Mouse (Mus musculus): Measurements from ENCODE around the gene Mybpc1.
A peak's percentile ranks its signal among the peaks of the same experiment; 100 is the strongest.
"Not testable (repeated sequence)": the region's sequence is repeated elsewhere in the genome, so short reads cannot be mapped to it uniquely, and the experiment has no call there.

Gene Mybpc1

DNA sequence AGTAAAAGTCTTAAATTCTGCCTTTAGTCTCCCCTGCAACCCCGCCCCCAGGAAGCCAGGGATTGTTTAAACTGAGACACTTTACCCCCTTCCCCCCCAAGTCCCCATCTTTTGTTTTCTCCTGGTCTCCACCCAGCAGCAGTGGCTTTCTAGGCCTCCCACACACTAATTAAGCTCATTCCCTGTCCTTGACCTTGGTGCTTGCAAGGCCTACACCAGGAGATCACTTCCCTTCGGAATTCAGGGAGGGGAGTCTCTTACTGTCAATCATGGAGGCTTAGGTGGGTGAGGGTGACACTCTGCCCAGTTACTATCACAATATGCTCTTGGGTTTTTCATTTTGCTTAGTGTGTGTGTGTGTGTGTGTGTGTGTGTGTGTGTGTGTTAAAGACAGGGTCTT is 57.3 kb downstream of the Mybpc1 start:
- no peak for DNase-seq

DNA sequence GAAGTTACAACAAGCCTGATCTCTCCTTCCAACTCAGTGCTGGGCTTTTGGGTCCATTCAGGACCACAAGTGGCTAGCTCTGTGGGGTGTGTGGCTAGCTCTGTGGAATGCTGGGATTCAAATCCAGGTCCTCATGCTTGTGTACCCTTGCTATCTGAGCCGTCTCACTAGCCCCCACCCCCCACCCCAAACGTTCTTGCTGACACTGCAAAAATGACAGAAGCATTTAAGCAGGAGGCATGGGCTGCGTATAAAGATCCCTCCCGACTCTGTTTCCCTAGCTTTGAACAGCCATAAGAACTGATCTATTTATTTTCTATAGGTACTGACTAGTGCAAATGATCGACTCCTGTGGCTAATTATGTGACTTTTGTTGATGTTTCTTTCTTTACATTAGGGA is 74.3 kb downstream of the Mybpc1 start:
- no peak for DNase-seq

DNA sequence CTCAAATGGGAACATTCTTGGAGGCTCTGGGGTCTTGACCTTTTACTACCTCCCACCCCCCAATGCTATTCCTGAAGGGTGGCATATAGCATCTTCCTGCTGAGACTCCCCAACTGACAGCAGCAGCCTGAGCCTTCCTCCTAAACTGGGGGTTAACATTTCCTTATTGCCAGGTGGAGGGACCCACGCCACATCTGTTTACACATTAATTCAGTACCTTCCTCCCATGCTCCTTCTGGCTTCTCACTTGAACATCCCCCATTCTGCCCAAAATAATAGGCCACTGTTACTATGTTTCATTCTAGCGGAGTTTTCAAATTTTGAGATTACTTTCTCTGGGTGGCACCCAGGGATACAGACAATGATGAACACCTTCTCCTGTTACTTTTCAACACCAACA is 80.9 kb downstream of the Mybpc1 start:
- DNase-seq, result no peak

DNA sequence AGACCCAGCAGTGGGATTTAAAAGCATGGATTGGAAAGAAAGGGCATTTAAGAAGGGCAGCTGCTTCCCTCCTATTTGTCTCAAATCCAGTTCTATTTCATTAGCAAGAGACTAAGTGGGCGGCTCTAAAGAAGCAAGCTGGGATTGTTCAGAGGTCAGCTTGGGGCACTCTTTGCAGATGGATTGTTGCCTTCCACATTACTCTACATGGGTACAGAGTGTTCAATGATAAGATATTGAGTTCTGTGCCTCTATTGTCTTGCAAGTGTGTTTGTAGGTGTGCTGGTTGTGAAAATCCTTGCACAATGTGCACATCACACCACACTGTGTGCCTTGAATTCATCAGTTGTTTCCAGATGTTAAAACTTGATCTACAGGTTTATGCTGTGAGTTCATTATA is 81.7 kb downstream of the Mybpc1 start:
- DNase-seq, result no peak

DNA sequence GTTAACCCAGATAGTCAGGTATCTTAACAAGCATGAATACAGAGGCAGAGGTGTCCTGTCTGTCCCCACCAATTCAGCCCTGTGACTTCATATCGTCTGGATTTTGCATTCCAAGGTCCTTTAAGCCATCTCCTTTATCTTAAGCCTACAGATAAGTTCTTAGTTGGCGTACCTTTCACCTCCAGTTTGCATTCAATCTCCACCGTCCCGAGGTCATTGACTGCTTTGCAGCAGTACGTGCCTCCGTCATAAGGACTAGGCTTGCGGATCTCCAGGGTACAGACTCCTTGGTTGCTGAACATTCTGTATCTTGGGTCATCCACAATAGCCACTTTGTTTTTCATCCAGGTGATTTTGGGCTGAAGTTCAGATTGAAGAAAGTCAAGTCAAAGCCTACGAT is 82.2 kb downstream of the Mybpc1 start:
- no peak for DNase-seq

DNA sequence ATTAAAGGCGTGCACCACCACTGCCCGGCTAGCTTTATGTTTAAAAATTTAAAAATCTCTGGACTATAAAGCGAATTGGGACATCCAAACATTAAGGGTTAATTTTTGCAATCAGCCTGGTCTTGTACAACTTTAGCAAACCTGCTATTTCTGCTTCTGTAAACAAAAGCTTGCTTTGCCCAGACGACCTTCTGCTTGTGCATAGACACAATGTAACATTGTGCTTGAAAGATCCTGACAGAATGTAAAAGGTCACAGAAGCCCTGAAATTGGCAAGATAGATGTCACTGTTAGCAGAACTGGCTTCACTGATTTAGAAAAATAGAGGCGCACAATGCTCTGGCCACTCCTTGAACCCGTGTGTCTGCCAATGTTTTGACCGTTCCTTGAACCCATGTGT is 89.9 kb downstream of the Mybpc1 start:
- not testable (repeated sequence) for DNase-seq

DNA sequence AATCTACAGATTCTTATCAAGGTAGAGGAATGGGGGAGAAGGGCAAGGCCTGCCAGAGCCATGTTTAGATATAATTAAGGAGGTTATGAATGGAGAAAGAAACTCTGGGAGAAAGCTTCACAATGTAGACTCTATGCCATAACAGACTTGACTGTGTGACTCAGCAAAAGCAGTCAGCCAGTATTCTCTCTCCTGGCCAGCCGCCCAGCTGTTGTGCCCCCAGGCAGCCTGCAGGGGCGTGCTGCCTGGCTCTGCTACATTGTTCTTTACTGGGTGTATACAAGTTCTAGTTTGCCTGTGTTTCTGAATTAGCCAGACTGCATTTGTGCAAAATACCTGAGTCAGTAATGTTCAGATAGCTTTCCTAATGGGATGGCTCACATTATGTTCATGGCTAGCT is 90.5 kb downstream of the Mybpc1 start:
- peak; percentile 77 for DNase-seq

DNA sequence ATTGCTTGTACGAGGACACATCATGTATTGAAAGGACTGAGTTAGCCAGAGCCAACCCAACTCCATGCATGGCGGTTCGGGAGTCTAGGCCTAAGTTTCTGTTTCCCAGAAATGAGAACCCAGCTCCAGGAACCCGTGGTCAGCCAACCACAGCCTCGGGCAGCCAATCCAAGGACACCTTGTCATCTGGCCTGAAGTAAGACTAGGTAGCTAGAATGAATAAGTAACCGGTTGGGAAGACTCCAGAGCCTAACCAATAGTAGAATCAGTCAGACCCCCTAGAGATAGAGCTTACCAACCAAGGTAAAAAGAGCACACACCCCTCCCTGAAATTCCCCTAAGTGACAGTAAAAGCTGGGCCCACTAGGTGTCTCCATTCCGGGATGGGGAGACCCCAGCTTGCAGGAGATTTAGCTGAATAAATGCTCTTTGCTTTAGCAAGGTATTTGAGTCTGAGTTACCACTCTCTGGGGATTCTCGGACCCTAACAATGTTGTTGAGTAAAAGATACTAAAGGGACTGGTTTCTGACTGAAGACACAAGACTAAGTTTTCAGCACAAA is 91.3 kb downstream of the Mybpc1 start:
- peak; percentile 28 for DNase-seq

DNA sequence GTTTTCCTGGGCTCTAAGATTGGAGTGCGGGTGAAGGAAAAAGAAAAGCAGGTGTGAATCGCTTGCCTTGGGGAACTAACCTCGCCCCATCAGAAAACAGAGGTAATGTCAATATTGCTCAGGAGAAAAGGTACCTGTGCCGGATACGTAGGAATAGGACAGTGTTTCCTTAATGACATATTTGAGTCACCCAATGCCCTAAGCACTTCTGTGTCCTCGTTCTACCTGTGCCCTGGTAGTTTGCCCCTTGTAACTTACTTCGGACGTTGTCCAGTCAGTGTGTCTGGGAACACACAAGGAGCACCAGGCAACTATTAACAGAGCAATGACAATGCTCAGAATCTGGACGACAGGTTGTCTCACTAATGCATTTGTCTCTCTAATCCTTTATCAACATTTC is 93.6 kb downstream of the Mybpc1 start:
- DNase-seq, result no peak

DNA sequence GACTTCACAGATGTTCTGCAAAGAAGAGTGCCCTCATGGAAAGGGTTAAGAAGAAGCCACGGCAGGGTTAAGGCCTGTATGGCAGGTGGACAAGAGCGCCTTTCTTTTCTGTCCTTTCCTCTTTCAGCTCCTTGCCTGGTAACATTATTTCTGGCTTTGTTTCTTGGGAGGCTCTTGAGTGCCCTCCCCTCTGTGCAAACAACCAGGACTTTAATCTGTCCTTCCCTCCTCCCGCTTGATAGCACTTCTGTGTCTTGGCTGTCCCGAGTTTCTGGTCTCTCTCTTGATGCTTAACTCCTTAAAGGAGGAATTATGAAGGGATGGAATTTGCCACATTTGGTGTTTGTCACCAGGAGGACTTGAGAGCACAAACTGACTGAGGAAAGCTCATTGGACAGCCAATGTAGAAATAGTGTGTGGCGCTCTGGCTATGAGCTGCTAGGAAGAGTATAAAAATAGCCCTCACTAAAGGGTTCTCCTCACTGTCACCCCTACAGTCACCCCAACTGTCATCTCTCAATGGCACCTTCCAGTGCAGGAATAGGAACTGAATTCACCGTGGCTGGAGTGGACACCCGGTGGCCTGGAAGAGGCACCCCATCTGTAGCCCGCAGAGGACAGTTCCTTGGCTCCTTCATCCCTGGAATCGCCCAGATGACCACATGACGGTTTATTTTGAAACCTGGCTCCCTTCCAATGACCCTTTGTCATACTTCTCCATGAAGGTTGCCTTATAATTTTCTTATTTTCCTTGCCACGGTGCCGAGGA is 94.3 kb downstream of the Mybpc1 start:
- peak; percentile 74 for DNase-seq

DNA sequence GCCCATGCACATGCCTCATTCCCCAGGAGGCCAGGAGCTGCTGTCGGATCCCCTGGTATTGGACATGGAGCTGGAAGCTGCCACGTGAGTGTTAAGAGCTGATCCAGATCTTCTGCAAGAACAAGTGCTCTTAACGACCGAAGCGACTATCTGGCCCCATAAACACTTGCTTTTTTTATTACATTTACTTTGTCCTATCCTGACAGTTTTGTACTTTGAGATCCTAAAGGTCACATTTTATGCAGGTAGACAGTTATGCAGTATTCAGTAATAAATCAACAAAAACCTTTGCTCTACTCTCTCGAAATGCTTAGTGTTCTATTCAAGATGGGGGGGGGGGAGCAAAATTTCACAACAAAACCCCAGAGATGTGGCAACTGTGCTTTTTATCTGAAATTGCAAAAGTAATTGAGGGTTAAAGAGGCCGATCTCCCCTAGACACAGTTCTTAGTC is 97.2 kb downstream of the Mybpc1 start:
- DNase-seq, result no peak

DNA sequence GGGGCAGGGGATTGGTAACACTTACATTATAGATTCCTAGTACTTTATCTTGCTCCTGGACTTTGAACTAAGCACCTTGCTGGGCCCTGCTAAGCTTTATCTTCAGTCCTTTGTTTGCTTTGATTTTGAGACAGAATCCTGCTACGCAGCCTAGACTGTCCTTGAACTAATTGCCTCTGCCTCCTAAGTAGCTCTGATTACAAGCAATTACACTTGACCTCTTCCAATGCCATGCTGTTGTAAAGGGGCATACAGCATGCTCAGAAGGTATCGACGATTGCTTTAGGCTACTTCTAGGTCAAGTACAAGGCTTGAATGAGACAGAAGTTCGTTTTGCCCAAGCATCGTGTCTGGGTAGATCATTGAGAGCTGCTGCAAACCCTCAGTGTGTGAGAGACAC is 99.7 kb downstream of the Mybpc1 start:
- no peak for DNase-seq

DNA sequence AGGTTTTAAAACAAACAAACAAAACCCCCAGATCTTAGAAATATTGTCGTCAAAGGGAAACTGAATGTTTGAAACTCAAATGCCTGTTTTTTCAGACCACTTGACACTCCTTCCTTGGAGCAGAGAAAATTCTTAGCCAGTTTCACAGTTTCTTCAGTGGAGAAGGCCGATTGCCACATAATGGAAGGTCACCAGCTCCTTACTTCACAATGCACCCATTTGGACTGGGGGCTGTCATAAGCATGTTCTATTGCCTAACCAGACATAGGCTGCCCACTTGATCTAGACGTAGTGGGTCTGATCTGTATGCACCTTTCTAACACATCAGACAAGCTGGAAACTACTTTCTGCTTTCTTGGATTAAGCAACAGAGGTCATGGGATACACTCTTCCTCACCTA is 100.5 kb downstream of the Mybpc1 start:
- DNase-seq, result peak; percentile 68

DNA sequence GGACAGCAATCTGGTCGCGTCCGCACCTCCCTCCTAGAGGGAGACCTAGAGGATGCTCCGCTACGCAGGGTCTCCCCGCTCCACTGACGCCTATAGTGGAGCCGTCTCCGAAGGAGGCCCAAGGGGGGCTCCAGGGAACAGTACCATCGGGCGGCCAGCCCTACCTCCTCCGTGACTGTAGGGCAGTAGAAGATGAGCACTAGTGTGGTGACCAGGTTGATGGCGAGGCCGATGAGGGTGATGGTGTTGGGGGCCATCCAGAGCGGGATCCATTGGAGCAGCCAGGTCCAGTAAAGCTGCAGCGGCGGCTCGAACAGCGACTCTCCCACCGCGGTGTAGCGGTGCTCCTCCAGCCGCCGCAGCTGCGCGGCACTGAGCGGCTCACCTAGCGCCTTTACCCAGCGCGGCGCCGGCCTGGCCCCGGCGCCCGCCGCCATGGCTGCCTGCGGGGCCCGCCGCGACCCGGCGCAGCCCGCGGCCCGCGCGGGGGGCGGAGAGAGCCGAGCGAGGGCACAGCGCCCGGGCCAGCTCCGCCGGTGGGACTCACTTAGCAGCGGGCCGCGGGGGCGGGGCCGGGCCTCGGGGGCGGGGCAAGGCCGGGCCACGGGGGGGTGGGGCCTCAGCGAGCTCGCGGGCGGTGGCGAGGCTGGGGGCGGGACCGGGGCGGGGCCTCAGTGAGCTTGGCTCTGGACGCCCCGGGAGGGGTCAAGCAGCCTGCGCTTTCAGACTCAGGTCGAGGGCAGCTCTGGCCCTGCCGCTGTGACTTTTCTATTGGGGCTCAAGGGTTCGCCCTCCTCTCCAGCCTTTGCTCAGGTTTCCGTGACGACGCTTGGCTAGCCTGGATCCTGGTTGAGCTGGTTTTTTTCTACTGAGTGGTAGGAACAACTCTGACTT is 101.3 kb downstream of the Mybpc1 start, which contains the start of gene Chpt1:
TSS of gene Chpt1 (minus strand) at position 653 of the 894 bp plus-strand sequence.
- peak; percentile 90 for DNase-seq

DNA sequence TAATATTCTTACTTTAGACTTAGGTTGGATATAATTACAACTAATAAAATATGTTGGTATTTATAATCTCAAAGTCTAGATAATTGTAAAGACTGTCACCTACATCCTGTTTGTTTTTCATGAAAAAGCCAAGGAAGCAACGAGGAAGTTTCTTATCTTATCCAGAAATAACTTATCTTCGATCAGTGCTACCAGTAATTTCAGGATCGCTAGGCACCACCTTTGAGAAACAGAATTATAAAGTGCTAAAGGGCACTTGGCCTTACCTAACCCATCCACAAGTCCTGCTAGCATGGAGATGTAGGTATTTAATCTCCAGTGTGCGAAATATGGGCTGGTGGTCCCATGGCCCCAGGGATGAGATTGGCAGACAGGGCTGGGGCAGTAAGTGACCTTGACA is 102.0 kb downstream of the Mybpc1 start:
- no peak for DNase-seq

DNA sequence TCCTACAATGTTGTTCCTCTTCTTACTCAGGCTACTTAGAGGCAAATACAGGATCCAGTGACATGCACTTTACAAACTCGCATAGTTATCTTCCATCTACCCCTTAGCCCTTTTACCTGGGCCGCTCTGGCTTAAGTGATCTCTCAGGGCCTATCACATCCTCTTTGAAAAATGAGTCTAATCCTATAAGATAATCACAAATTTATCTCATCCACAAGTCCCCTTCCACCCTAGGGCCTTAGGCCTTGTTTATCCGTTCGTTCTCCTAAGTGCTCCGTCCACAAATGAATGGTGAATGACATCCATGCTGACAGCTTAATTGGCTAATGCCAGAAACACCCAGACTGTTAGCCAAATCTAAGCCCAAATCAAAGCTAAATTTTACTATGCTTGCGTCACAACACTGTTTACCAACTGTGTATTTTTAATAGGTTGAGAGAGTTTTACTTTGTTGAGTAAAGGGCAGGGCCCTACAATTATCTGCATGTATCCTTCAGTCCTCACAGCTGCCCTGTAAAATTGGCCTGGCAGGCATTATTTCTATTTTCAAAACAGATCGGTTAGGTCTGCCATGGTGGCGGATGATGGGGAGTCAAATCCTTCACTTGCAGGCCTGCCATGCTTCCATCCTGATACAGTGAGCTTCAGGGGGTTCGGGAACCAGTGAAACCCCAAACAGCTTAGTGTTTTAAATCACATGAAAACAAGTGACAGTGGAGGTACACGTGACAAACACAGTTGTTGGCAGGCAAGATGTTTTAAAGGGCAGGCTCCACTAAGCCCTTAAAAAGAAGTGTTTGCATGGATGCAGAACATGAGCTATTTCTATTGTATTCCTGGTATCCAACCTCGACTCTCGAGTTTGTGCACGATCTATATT is 102.8 kb downstream of the Mybpc1 start:
- peak; percentile 48 for DNase-seq

DNA sequence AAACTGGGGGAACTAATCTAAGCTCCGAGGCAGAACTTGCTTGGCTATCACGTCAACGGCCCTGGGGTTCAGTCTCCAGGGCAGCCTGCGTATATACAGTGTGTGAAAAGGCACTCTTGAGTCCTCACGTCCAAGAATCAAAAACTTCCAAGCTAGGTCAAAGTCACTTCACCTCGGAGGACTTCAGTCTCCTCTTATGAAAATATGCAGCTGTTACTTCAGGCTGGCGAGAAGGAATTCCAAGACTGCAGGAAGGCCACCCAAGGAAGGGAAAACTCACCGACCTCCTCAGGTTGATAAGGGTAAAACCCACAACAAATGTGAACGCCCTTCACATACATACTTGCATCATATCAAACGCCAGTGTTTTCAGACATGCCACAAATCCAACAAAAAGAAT is 103.6 kb downstream of the Mybpc1 start:
- peak; percentile 47 for DNase-seq

DNA sequence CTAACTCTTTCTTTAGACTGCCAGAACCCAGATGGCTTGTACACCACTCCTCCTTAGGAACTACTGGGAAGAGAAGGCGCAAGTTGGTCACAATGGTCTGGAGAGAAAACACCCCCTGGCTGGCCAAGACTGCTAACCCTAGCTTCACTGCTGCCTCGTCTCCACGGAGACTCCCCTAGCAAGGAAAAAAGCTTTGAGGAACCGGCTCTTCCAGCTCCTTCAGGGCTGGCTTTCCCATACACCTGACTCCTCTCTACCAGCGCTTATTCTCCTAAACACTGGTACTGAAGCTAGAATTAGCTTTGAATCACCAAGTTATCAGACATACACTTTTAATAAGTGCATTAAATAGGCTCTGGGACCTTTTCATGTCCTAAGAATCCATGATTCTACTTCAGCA is 105.0 kb downstream of the Mybpc1 start:
- DNase-seq, result peak; percentile 41

DNA sequence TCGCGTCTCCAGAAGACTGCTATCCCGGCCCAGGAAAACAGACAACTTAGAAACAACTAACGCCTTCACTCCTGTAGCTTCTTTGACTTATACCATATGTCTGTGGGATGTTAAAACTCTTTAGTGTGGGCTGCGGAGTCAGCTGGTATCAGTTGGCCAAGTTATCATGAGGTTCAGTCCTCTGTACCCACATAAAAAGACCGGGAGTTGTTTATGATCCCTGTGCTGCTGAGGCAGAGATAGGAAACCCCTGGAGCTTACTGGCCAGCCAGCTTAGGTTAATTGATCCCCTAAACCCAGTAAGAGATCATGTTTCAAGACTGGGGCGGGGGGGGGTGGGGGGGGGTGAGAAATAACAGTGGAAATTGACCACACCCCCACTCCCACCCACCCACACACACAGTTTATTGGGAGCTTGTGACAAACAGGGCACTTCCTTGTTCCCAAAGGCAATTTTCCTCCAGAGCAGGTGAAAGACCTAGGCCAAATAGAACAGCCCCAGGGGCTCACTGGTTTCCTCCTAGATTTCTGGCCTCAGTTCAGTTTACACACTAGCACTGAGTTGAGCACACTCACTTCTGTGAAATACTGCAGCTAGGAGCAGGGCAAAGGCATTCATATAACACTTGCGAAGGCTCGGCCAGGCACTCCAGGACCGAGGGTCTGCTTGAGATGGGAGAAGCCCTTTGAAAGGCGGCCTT is 107.9 kb downstream of the Mybpc1 start:
- DNase-seq, result no peak

DNA sequence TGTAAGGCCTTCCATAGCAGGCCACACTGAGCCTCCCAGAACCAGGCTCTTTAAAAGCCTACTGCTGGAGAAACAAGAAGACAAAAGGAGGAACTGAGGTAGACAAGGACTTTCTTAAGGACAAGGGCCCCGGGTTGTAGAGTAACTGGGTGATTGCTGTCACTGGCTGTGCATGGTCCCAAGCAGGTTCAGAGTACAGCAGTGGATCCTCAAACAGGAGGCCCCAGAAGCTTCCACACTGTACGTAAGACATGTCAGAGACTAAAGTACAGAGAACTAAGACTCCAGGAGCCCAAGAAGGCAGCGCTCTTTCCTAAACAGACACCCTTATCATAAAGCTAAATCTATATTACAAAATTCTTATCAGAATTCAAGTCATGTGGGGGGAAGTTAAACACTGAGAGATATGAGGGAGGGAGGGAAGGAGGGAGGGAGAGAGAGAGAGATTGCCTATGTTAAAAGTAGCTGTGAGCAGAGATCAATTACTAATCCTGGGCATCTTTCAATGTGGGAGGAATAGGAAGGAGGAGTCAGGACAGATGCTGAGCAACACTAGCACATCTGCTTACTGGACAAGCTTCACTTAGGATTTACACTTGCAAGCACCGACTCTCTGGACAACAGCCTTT is 109.9 kb downstream of the Mybpc1 start:
- DNase-seq, result no peak

DNA sequence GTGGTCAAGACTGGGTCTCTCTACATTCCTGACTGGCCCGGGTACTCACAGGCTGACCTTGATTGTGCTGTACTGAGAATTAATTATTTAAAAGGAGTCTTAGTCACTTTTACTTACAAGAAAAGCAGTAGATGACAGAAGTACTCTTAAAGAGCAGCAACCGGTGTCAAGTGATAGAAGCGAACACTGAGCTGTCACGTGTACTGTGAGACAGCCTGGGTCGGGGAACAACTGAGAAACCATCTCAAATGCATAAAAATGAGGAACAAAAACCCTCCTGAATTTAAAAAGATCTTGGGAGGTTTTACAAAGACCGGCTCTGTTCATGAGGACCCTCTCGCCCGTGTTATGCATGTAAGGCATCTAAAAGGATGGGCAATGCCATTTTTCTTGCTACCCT is 112.3 kb downstream of the Mybpc1 start:
- DNase-seq, result no peak
